Mouse (Mus musculus) Patski (cell line): ENCODE measurements around the gene Plpp2. TPM values are rescaled to one million over a fixed set of nuclear protein-coding genes. Genes with fewer than 3 reads are reported as not detected.

Experiments
- ATAC-seq: fragments of 100-300 bp; one replicate; pipeline ENCODE4 v1.8.0; 2021
- CTCF ChIA-PET: fragments of 350-600 bp; sonication (Branson Sonifier 250); formaldehyde crosslinking; loops from one replicate; lab custom pipeline; 2022; ENCODE audit warnings: inconsistent platforms; lab: Charles Lee
- POLR2A ChIA-PET: fragments of 350-600 bp; sonication (Branson Sonifier 250); formaldehyde crosslinking; loops from one replicate; lab custom pipeline; 2022; ENCODE audit warnings: antibody characterized with exemption, inconsistent platforms; lab: Charles Lee
- DNase-seq: peaks from one replicate; pipeline ENCODE4 v3.0.0-alpha.2; 2011; ENCODE audit warnings: low read depth, low spot score
- H3K27me3 ChIP-seq: fragments of 371-371 bp; one replicate; pipeline ENCODE4 v1.5.1; 2021
- CTCF ChIP-seq: fragments of 100-300 bp; IDR thresholded peaks from one replicate; pipeline ENCODE4 v1.5.1; 2021
- in situ Hi-C: fragments of 300-500 bp; cut with MboI; formaldehyde crosslinking; loops from 3 replicates; pipeline ENCODE4 v1.11.1; 2018; ENCODE audit warnings: low pct_unique_long_range_greater_than_20kb, mixed read lengths
- polyA plus RNA-seq: library from polyadenylated mRNA; unstranded; gene quantifications from one replicate; pipeline ENCODE4 v1.2.3, GENCODE M21; 2021

Plpp2 gene
- polyA plus RNA-seq, 1 experiment from 2014 or later, result 48.1 TPM

- TF ChIP-seq CTCF, result no peak
- POLR2A ChIA-PET, result no interaction called here
- in situ Hi-C loops, result no loop called here
- CTCF ChIA-PET, result no interaction called here
- ATAC-seq (no peak), DNase-seq (no peak)
- H3K27me3 ChIP-seq, result no peaks in the 10 kb centered on the region
Observed at GRCm38 (mm10) chr10:79571314-79571713, 37.7 kb upstream of the Plpp2 start.

- no peak for DNase-seq
- POLR2A ChIA-PET, result no interaction called here
- in situ Hi-C loops, result no loop called here
- CTCF ChIA-PET, result no interaction called here
- ATAC-seq, result no peak
- H3K27me3 ChIP-seq, result peaks cover 3% of the 10 kb centered on the region
- TF ChIP-seq CTCF, result no peak
Observed at GRCm38 (mm10) chr10:79569921-79570320, 36.3 kb upstream of the Plpp2 start.

- no peak for ATAC-seq
- ChIA-PET CTCF (no interaction called here), POLR2A (no interaction called here)
- no peaks in the 10 kb centered on the region for H3K27me3 ChIP-seq
- in situ Hi-C loops, result no loop called here
- TF ChIP-seq CTCF, result no peak
- DNase-seq, result no peak
Observed at GRCm38 (mm10) chr10:79559716-79560115, 26.1 kb upstream of the Plpp2 start.

GRCm38 (mm10) chr10:79557496-79557895 is 23.9 kb upstream of the Plpp2 start:
- TF ChIP-seq CTCF, result no peak
- POLR2A ChIA-PET, result no interaction called here
- H3K27me3 ChIP-seq, result no peaks in the 10 kb centered on the region
- DNase-seq (no peak), ATAC-seq (no peak)
- in situ Hi-C loops, result no loop called here
- CTCF ChIA-PET, result no interaction called here

GRCm38 (mm10) chr10:79556951-79557350 is 23.4 kb upstream of the Plpp2 start:
- POLR2A ChIA-PET, result no interaction called here
- CTCF ChIA-PET, result no interaction called here
- no peak for DNase-seq
- no peaks in the 10 kb centered on the region for H3K27me3 ChIP-seq
- in situ Hi-C loops, result no loop called here
- TF ChIP-seq CTCF, result no peak
- ATAC-seq, result no peak

- no peaks in the 10 kb centered on the region for H3K27me3 ChIP-seq
- ChIA-PET CTCF (no interaction called here), POLR2A (no interaction called here)
- DNase-seq (no peak), ATAC-seq (peak; percentile 35)
- in situ Hi-C loops, result no loop called here
- TF ChIP-seq CTCF, result no peak
Observed at GRCm38 (mm10) chr10:79555238-79555724, 21.7 kb upstream of the Plpp2 start.

- no peak for TF ChIP-seq CTCF
- DNase-seq (no peak), ATAC-seq (peak; percentile 76)
- no peaks in the 10 kb centered on the region for H3K27me3 ChIP-seq
- in situ Hi-C loops, result no loop called here
- CTCF ChIA-PET, result no interaction called here
- POLR2A ChIA-PET, result no interaction called here
Observed at GRCm38 (mm10) chr10:79554330-79555237, 21.0 kb upstream of the Plpp2 start, which contains the start of gene Mier2. TSS of gene Mier2 (minus strand) at chr10:79555199.

GRCm38 (mm10) chr10:79553691-79554090 is 20.1 kb upstream of the Plpp2 start:
- ChIA-PET POLR2A (no interaction called here), CTCF (no interaction called here)
- no peak for DNase-seq
- H3K27me3 ChIP-seq, result no peaks in the 10 kb centered on the region
- in situ Hi-C loops, result no loop called here
- ATAC-seq, result no peak
- TF ChIP-seq CTCF, result no peak

- DNase-seq, result no peak
- TF ChIP-seq CTCF, result no peak
- in situ Hi-C loops, result no loop called here
- H3K27me3 ChIP-seq, result no peaks in the 10 kb centered on the region
- POLR2A ChIA-PET, result no interaction called here
- CTCF ChIA-PET, result no interaction called here
- no peak for ATAC-seq
Observed at GRCm38 (mm10) chr10:79553176-79553575, 19.6 kb upstream of the Plpp2 start.

GRCm38 (mm10) chr10:79552531-79552930 is 18.9 kb upstream of the Plpp2 start:
- CTCF ChIA-PET, result no interaction called here
- H3K27me3 ChIP-seq, result no peaks in the 10 kb centered on the region
- no peak for ATAC-seq
- no peak for DNase-seq
- in situ Hi-C loops, result no loop called here
- TF ChIP-seq CTCF, result no peak
- POLR2A ChIA-PET, result no interaction called here

- H3K27me3 ChIP-seq, result no peaks in the 10 kb centered on the region
- ChIA-PET CTCF (no interaction called here), POLR2A (no interaction called here)
- DNase-seq, result no peak
- in situ Hi-C loops, result no loop called here
- TF ChIP-seq CTCF, result no peak
- no peak for ATAC-seq
Observed at GRCm38 (mm10) chr10:79550366-79550765, 16.8 kb upstream of the Plpp2 start.
